In genomic region chr16:78265151-78265590, GRCm38 (mm10) we compare ENCODE assay signal across 8 mouse cellular contexts. TPM values are rescaled to one million over a fixed set of nuclear protein-coding genes. Genes with fewer than 3 reads are reported as not detected.
A peak's percentile ranks its signal among the peaks of the same experiment; 100 is the strongest.
DNase-seq lines count a peak whose midpoint lies in the region; ATAC-seq and TF ChIP-seq lines count a peak whose summit lies in the region.

No protein-coding gene starts in this region.

- H3K4me1 ChIP-seq in embryonic facial prominence, embryonic 12.5 days, result peaks cover 6% of the 10 kb centered on the region; the same call in 1 of the 2 replicates
- peaks cover 20% of the 10 kb centered on the region for H3K4me1 ChIP-seq in heart, embryonic 13.5 days
- peaks cover 17% of the 10 kb centered on the region for H3K4me1 ChIP-seq in kidney, embryonic 15.5 days
- H3K4me1 ChIP-seq in liver, embryonic 11.5 days (replicated peaks; ENCODE audit: control insufficient read depth, insufficient read depth, low read length), result 0 out of 2 replicates have a peak, but pooled peaks cover 2% of the 10 kb centered on the region
- no peaks in the 10 kb centered on the region for H3K4me1 ChIP-seq in midbrain, postnatal 0 days (ENCODE audit: insufficient read depth, low read length)

- H3K36me3 ChIP-seq in embryonic facial prominence, embryonic 12.5 days, result no peaks in the 10 kb centered on the region
- H3K36me3 ChIP-seq in heart, embryonic 13.5 days, result no peaks in the 10 kb centered on the region
- H3K36me3 ChIP-seq in kidney, embryonic 15.5 days, result no peaks in the 10 kb centered on the region
- H3K36me3 ChIP-seq in liver, embryonic 11.5 days (ENCODE audit: control insufficient read depth, insufficient read depth, low read length), result no peaks in the 10 kb centered on the region
- no peaks in the 10 kb centered on the region for H3K36me3 ChIP-seq in midbrain, postnatal 0 days (ENCODE audit: insufficient read depth, low read length)

- DNase-seq in B cell, adult 2 months, result peak; percentile 58
- DNase-seq in liver, embryonic 11.5 days (ENCODE audit: low spot score), result peak; percentile 48
- peak; percentile 51 for DNase-seq in midbrain, postnatal 0 days (ENCODE audit: low spot score)
- peak; percentile 47 for DNase-seq in telencephalon, adult 2 months (ENCODE audit: low read depth, low spot score)

- peak overlapping the region; percentile 41 for H3K4me3 ChIP-seq in embryonic facial prominence, embryonic 12.5 days
- peak overlapping the region; percentile 51 for H3K4me3 ChIP-seq in heart, embryonic 13.5 days
- H3K4me3 ChIP-seq in kidney, embryonic 15.5 days (replicated peaks), result peak overlapping the region; percentile 49
- peak overlapping the region; percentile 48 for H3K4me3 ChIP-seq in liver, embryonic 11.5 days (ENCODE audit: low read depth, low read length)
- H3K4me3 ChIP-seq in midbrain, postnatal 0 days (ENCODE audit: low read depth, low read length), result peak overlapping the region; percentile 26

- no peaks in the 10 kb centered on the region for H3K9me3 ChIP-seq in embryonic facial prominence, embryonic 12.5 days
- H3K9me3 ChIP-seq in heart, embryonic 13.5 days, result no peaks in the 10 kb centered on the region
- H3K9me3 ChIP-seq in kidney, embryonic 15.5 days (replicated peaks), result no peaks in the 10 kb centered on the region
- no peaks in the 10 kb centered on the region for H3K9me3 ChIP-seq in liver, embryonic 11.5 days (ENCODE audit: control insufficient read depth, low read length)
- no peaks in the 10 kb centered on the region for H3K9me3 ChIP-seq in midbrain, postnatal 0 days (ENCODE audit: low read length)

- H3K27ac ChIP-seq in embryonic facial prominence, embryonic 12.5 days, result no peak overlapping the region
- H3K27ac ChIP-seq in heart, embryonic 13.5 days (replicated peaks), result peak overlapping the region; percentile 82
- peak overlapping the region; percentile 59 for H3K27ac ChIP-seq in kidney, embryonic 15.5 days
- no peak overlapping the region; the same call in 1 of the 2 replicates for H3K27ac ChIP-seq in liver, embryonic 11.5 days (ENCODE audit: low read depth, low read length)
- no peak overlapping the region for H3K27ac ChIP-seq in midbrain, postnatal 0 days (ENCODE audit: low read depth, low read length)

- WGBS in embryonic facial prominence, embryonic 12.5 days, result under 1% methylated on average over 7 of the region's 7 CpGs
- 0% methylated on average over 7 of the region's 7 CpGs for WGBS in heart, embryonic 13.5 days
- WGBS in kidney, embryonic 15.5 days, result 1% methylated on average over 7 of the region's 7 CpGs
- WGBS in liver, embryonic 11.5 days, result under 1% methylated on average over 7 of the region's 7 CpGs
- WGBS in midbrain, postnatal 0 days, result 1% methylated on average over 7 of the region's 7 CpGs

- peak; percentile 84 for ATAC-seq in activated CD4-positive, CD25-positive, alpha-beta regulatory T cell, adult 4 months
- ATAC-seq in embryonic facial prominence, embryonic 12.5 days (ENCODE audit: insufficient number of reproducible peaks, insufficient read depth, low FRiP score, low TSS enrichment), result peak; percentile 63; the same call in 1 of the 2 replicates
- no peak; the same call in 1 of the 2 replicates for ATAC-seq in heart, embryonic 13.5 days (ENCODE audit: extremely low read depth, insufficient number of reproducible peaks, low FRiP score, low TSS enrichment)
- ATAC-seq in kidney, embryonic 15.5 days (replicated peaks; ENCODE audit: low FRiP score), result peak; percentile 80
- peak; percentile 57 for ATAC-seq in liver, embryonic 11.5 days (replicated peaks; ENCODE audit: low FRiP score)
- no peak for ATAC-seq in midbrain, postnatal 0 days (ENCODE audit: low FRiP score)

- no peaks in the 10 kb centered on the region for H3K27me3 ChIP-seq in embryonic facial prominence, embryonic 12.5 days
- H3K27me3 ChIP-seq in heart, embryonic 13.5 days (replicated peaks), result no peaks in the 10 kb centered on the region
- H3K27me3 ChIP-seq in kidney, embryonic 15.5 days, result no peaks in the 10 kb centered on the region
- H3K27me3 ChIP-seq in liver, embryonic 11.5 days (replicated peaks; ENCODE audit: control insufficient read depth, insufficient read depth, low read length), result no peaks in the 10 kb centered on the region
- H3K27me3 ChIP-seq in midbrain, postnatal 0 days (ENCODE audit: insufficient read depth, low read length), result no peaks in the 10 kb centered on the region

- no peak for TF ChIP-seq CTCF in midbrain, postnatal 0 days (IDR thresholded peaks at IDR 0.05)

- no peak overlapping the region for H3K9ac ChIP-seq in embryonic facial prominence, embryonic 12.5 days
- H3K9ac ChIP-seq in heart, embryonic 13.5 days, result peak overlapping the region; percentile 79
- H3K9ac ChIP-seq in kidney, embryonic 15.5 days, result peak overlapping the region; percentile 46
- H3K9ac ChIP-seq in liver, embryonic 11.5 days (ENCODE audit: low read depth, low read length), result peak overlapping the region; percentile 34
- no peak overlapping the region; the same call in 1 of the 2 replicates for H3K9ac ChIP-seq in midbrain, postnatal 0 days (replicated peaks; ENCODE audit: low read length, poor library complexity, severe bottlenecking)

- peak overlapping the region; percentile 59 for H3K4me2 ChIP-seq in embryonic facial prominence, embryonic 12.5 days (replicated peaks)
- H3K4me2 ChIP-seq in heart, embryonic 13.5 days, result peak overlapping the region; percentile 73
- H3K4me2 ChIP-seq in kidney, embryonic 15.5 days, result peak overlapping the region; percentile 66
- H3K4me2 ChIP-seq in liver, embryonic 11.5 days, result peak overlapping the region; percentile 70
- peak overlapping the region; percentile 52 for H3K4me2 ChIP-seq in midbrain, postnatal 0 days (ENCODE audit: low read depth, low read length, poor library complexity, severe bottlenecking)

RNA-seq across cellular contexts. Expression of gene Cxadr, which starts 36.1 kb away (rescaled TPM):
- polyA plus RNA-seq in activated CD4-positive, CD25-positive, alpha-beta regulatory T cell, adult 4 months (2017; shearing (Covaris generic)), result under 1 TPM; 0.27 to 0.53 TPM
- 34.9 and 37.7 TPM in 2 replicates for polyA plus RNA-seq in embryonic facial prominence, embryonic 12.5 days (2016; fragmentation: Nextera tagmentation; extraction: Ambion mirVana)
- polyA plus RNA-seq in heart, embryonic 13.5 days (2015; fragmentation: Nextera tagmentation; extraction: Ambion mirVana), result 28.3 and 31.3 TPM in 2 replicates
- 32.0 and 37.6 TPM in 2 replicates for polyA plus RNA-seq in kidney, embryonic 15.5 days (2015; fragmentation: Nextera tagmentation; extraction: Ambion mirVana)
- 13.2 and 14.7 TPM in 2 replicates for polyA plus RNA-seq in liver, embryonic 11.5 days (2014; fragmentation: Nextera tagmentation; extraction: Ambion mirVana)
- total RNA-seq in midbrain, postnatal 0 days (2014; rRNA removed), result 346 and 458 TPM in 2 replicates
- polyA plus RNA-seq in midbrain, postnatal 0 days (2015; fragmentation: Nextera tagmentation; extraction: Ambion mirVana), result 167 and 178 TPM in 2 replicates

Comparison
In these comparisons a context has a peak if more than half of its experiments do, and no peak if none do; other contexts are left out.
1. ATAC-seq: peak in activated CD4-positive, CD25-positive, alpha-beta regulatory T cell, adult 4 months (single experiment), embryonic facial prominence, embryonic 12.5 days (single experiment), kidney, embryonic 15.5 days (single experiment) and liver, embryonic 11.5 days (single experiment); none in heart, embryonic 13.5 days (single experiment) and midbrain, postnatal 0 days (single experiment).
2. H3K27ac ChIP-seq: peak in heart, embryonic 13.5 days (single experiment) and kidney, embryonic 15.5 days (single experiment); none in embryonic facial prominence, embryonic 12.5 days (single experiment), liver, embryonic 11.5 days (single experiment) and midbrain, postnatal 0 days (single experiment).
3. H3K9ac ChIP-seq: peak in heart, embryonic 13.5 days (single experiment), kidney, embryonic 15.5 days (single experiment) and liver, embryonic 11.5 days (single experiment); none in embryonic facial prominence, embryonic 12.5 days (single experiment) and midbrain, postnatal 0 days (single experiment).
4. Peak in every context shown above with its lines, with median percentiles within 50 percentile points of each other: DNase-seq, H3K4me2 ChIP-seq and H3K4me3 ChIP-seq.